Mouse (Mus musculus): ENCODE results near the gene Catsperz. TPM values are rescaled to one million over a fixed set of nuclear protein-coding genes. Genes with fewer than 3 reads are reported as not detected.

Catsperz gene
- polyA plus RNA-seq, 1 experiment from 2014 or later = 1.9 TPM

GRCm38 (mm10) chr19:6969291-6969664, 44.1 kb upstream of the Catsperz start:
- peak overlapping the region; percentile 67 for H3K4me2 ChIP-seq
- peaks cover 13% of the 10 kb centered on the region for H3K36me3 ChIP-seq (ENCODE audit: control insufficient read depth, insufficient read depth, low read length)
- ATAC-seq (replicated peaks; ENCODE audit: insufficient number of reproducible peaks, low FRiP score, low TSS enrichment) = no peak
- H3K4me3 ChIP-seq (ENCODE audit: low read depth, low read length) = peak overlapping the region; percentile 72
- H3K4me1 ChIP-seq (ENCODE audit: control insufficient read depth, insufficient read depth, low read length) = peaks cover 37% of the 10 kb centered on the region
- under 1% methylated on average over 20 of the region's 20 CpGs for WGBS (ENCODE audit: insufficient replicate concordance)
- no peaks in the 10 kb centered on the region for H3K9me3 ChIP-seq (replicated peaks; ENCODE audit: control insufficient read depth, low read length)
- H3K27me3 ChIP-seq (ENCODE audit: control insufficient read depth, insufficient read depth, low read length) = no peaks in the 10 kb centered on the region
- 0 out of 2 replicates have a peak overlapping the region, but pooled peaks have one; percentile 3 for H3K27ac ChIP-seq (ENCODE audit: low read depth, low read length)
- peak overlapping the region; percentile 83 for H3K9ac ChIP-seq (ENCODE audit: low read depth, low read length)

- H3K9ac ChIP-seq (ENCODE audit: low read depth, low read length) = peak overlapping the region; percentile 83
- peaks cover 16% of the 10 kb centered on the region for H3K36me3 ChIP-seq (ENCODE audit: control insufficient read depth, insufficient read depth, low read length)
- H3K27me3 ChIP-seq (ENCODE audit: control insufficient read depth, insufficient read depth, low read length) = no peaks in the 10 kb centered on the region
- no peak for ATAC-seq (replicated peaks; ENCODE audit: insufficient number of reproducible peaks, low FRiP score, low TSS enrichment)
- H3K4me3 ChIP-seq (ENCODE audit: low read depth, low read length) = peak overlapping the region; percentile 72
- H3K4me2 ChIP-seq = peak overlapping the region; percentile 67
- peaks cover 33% of the 10 kb centered on the region for H3K4me1 ChIP-seq (ENCODE audit: control insufficient read depth, insufficient read depth, low read length)
- 12% methylated on average over 15 of the region's 15 CpGs for WGBS (ENCODE audit: insufficient replicate concordance)
- no peak overlapping the region for H3K27ac ChIP-seq (ENCODE audit: low read depth, low read length)
- H3K9me3 ChIP-seq (replicated peaks; ENCODE audit: control insufficient read depth, low read length) = no peaks in the 10 kb centered on the region
Measured at GRCm38 (mm10) chr19:6968491-6969271, 43.5 kb upstream of the Catsperz start.

GRCm38 (mm10) chr19:6956461-6956860, 31.3 kb upstream of the Catsperz start:
- Histone ChIP-seq H3K4me3 (ENCODE audit: low read depth, low read length) (no peak overlapping the region), H3K9ac (ENCODE audit: low read depth, low read length) (no peak overlapping the region), H3K27me3 (ENCODE audit: control insufficient read depth, insufficient read depth, low read length) (no peaks in the 10 kb centered on the region), H3K4me2 (no peak overlapping the region), H3K36me3 (ENCODE audit: control insufficient read depth, insufficient read depth, low read length) (peaks cover 20% of the 10 kb centered on the region), H3K9me3 (replicated peaks; ENCODE audit: control insufficient read depth, low read length) (no peaks in the 10 kb centered on the region), H3K4me1 (ENCODE audit: control insufficient read depth, insufficient read depth, low read length) (peaks cover 26% of the 10 kb centered on the region), H3K27ac (ENCODE audit: low read depth, low read length) (no peak overlapping the region)
- WGBS (ENCODE audit: insufficient replicate concordance) = 78% methylated on average over 10 of the region's 10 CpGs
- ATAC-seq (replicated peaks; ENCODE audit: insufficient number of reproducible peaks, low FRiP score, low TSS enrichment) = no peak

GRCm38 (mm10) chr19:6955424-6955823, 30.2 kb upstream of the Catsperz start:
- Histone ChIP-seq H3K9me3 (replicated peaks; ENCODE audit: control insufficient read depth, low read length) (no peaks in the 10 kb centered on the region), H3K36me3 (ENCODE audit: control insufficient read depth, insufficient read depth, low read length) (peaks cover 20% of the 10 kb centered on the region), H3K27ac (ENCODE audit: low read depth, low read length) (no peak overlapping the region), H3K4me1 (ENCODE audit: control insufficient read depth, insufficient read depth, low read length) (peaks cover 26% of the 10 kb centered on the region), H3K4me2 (no peak overlapping the region; the same call in 1 of the 2 replicates), H3K9ac (ENCODE audit: low read depth, low read length) (0 out of 2 replicates have a peak overlapping the region, but pooled peaks have one; percentile 30), H3K4me3 (ENCODE audit: low read depth, low read length) (no peak overlapping the region), H3K27me3 (ENCODE audit: control insufficient read depth, insufficient read depth, low read length) (no peaks in the 10 kb centered on the region)
- ATAC-seq (replicated peaks; ENCODE audit: insufficient number of reproducible peaks, low FRiP score, low TSS enrichment) = no peak
- WGBS (ENCODE audit: insufficient replicate concordance) = 50% methylated on average over 7 of the region's 7 CpGs

GRCm38 (mm10) chr19:6954046-6954445, 28.9 kb upstream of the Catsperz start:
- Histone ChIP-seq H3K4me1 (ENCODE audit: control insufficient read depth, insufficient read depth, low read length) (peaks cover 32% of the 10 kb centered on the region), H3K27me3 (ENCODE audit: control insufficient read depth, insufficient read depth, low read length) (no peaks in the 10 kb centered on the region), H3K27ac (ENCODE audit: low read depth, low read length) (no peak overlapping the region), H3K4me2 (no peak overlapping the region), H3K9ac (ENCODE audit: low read depth, low read length) (no peak overlapping the region), H3K36me3 (ENCODE audit: control insufficient read depth, insufficient read depth, low read length) (peaks cover 20% of the 10 kb centered on the region), H3K4me3 (ENCODE audit: low read depth, low read length) (no peak overlapping the region), H3K9me3 (replicated peaks; ENCODE audit: control insufficient read depth, low read length) (no peaks in the 10 kb centered on the region)
- no peak for ATAC-seq (replicated peaks; ENCODE audit: insufficient number of reproducible peaks, low FRiP score, low TSS enrichment)
- WGBS (ENCODE audit: insufficient replicate concordance) = 61% methylated on average over 9 of the region's 9 CpGs

GRCm38 (mm10) chr19:6952712-6953037, 27.5 kb upstream of the Catsperz start:
- no peaks in the 10 kb centered on the region for H3K27me3 ChIP-seq (ENCODE audit: control insufficient read depth, insufficient read depth, low read length)
- peak overlapping the region; percentile 70 for H3K4me3 ChIP-seq (ENCODE audit: low read depth, low read length)
- peak overlapping the region; percentile 83 for H3K9ac ChIP-seq (ENCODE audit: low read depth, low read length)
- no peak for ATAC-seq (replicated peaks; ENCODE audit: insufficient number of reproducible peaks, low FRiP score, low TSS enrichment)
- peaks cover 11% of the 10 kb centered on the region for H3K36me3 ChIP-seq (ENCODE audit: control insufficient read depth, insufficient read depth, low read length)
- H3K9me3 ChIP-seq (replicated peaks; ENCODE audit: control insufficient read depth, low read length) = no peaks in the 10 kb centered on the region
- H3K4me2 ChIP-seq = peak overlapping the region; percentile 94
- WGBS (ENCODE audit: insufficient replicate concordance) = 2% methylated on average over 3 of the region's 3 CpGs
- H3K4me1 ChIP-seq (ENCODE audit: control insufficient read depth, insufficient read depth, low read length) = peaks cover 32% of the 10 kb centered on the region
- H3K27ac ChIP-seq (ENCODE audit: low read depth, low read length) = peak overlapping the region; percentile 96

GRCm38 (mm10) chr19:6951994-6952711, 27.0 kb upstream of the Catsperz start:
- H3K9me3 ChIP-seq (replicated peaks; ENCODE audit: control insufficient read depth, low read length) = no peaks in the 10 kb centered on the region
- H3K9ac ChIP-seq (ENCODE audit: low read depth, low read length) = peak overlapping the region; percentile 83
- H3K4me1 ChIP-seq (ENCODE audit: control insufficient read depth, insufficient read depth, low read length) = peaks cover 32% of the 10 kb centered on the region
- peaks cover 11% of the 10 kb centered on the region for H3K36me3 ChIP-seq (ENCODE audit: control insufficient read depth, insufficient read depth, low read length)
- WGBS (ENCODE audit: insufficient replicate concordance) = under 1% methylated on average over 31 of the region's 31 CpGs
- peak overlapping the region; percentile 70 for H3K4me3 ChIP-seq (ENCODE audit: low read depth, low read length)
- peak; percentile 37 for ATAC-seq (replicated peaks; ENCODE audit: insufficient number of reproducible peaks, low FRiP score, low TSS enrichment)
- H3K27ac ChIP-seq (ENCODE audit: low read depth, low read length) = peak overlapping the region; percentile 96
- H3K4me2 ChIP-seq = peak overlapping the region; percentile 94
- no peaks in the 10 kb centered on the region for H3K27me3 ChIP-seq (ENCODE audit: control insufficient read depth, insufficient read depth, low read length)

GRCm38 (mm10) chr19:6951381-6951968, 26.3 kb upstream of the Catsperz start:
- Histone ChIP-seq H3K9me3 (replicated peaks; ENCODE audit: control insufficient read depth, low read length) (no peaks in the 10 kb centered on the region), H3K4me1 (ENCODE audit: control insufficient read depth, insufficient read depth, low read length) (peaks cover 32% of the 10 kb centered on the region), H3K9ac (ENCODE audit: low read depth, low read length) (peak overlapping the region; percentile 83), H3K27ac (ENCODE audit: low read depth, low read length) (peak overlapping the region; percentile 96), H3K4me2 (peak overlapping the region; percentile 94), H3K4me3 (ENCODE audit: low read depth, low read length) (peak overlapping the region; percentile 70), H3K27me3 (ENCODE audit: control insufficient read depth, insufficient read depth, low read length) (no peaks in the 10 kb centered on the region), H3K36me3 (ENCODE audit: control insufficient read depth, insufficient read depth, low read length) (peaks cover 7% of the 10 kb centered on the region)
- WGBS (ENCODE audit: insufficient replicate concordance) = 0% methylated on average over 35 of the region's 35 CpGs
- ATAC-seq (replicated peaks; ENCODE audit: insufficient number of reproducible peaks, low FRiP score, low TSS enrichment) = peak; percentile 70
